Mouse (Mus musculus): ENCODE data around the gene St6gal1.

DNA sequence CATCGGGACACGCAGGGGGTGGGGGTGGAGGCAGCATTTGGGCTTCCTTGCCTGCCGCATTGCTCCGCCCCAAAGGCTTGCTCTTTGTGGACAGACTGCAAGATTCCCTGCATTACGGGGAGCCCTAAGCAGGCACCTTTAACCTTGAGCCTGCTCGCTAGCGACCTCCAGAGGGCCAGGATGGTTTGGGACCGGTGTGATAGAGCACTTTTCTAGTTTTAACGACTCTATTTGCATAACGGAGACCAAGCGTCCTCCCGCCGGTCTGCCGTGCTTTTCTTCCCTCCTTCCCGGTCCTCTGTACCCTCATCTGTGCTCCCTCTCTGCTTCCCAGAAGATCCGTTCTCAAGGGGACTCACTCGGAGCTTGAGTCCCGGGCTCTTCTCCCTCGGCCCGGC, at the start of gene St6gal1:
- peak; percentile 27; the same call in 1 of the 2 replicates for TF ChIP-seq POLR2A (IDR thresholded peaks at IDR 0.05; ENCODE audit: borderline replicate concordance, extremely low read depth, low read depth, low read length)
- peak; percentile 75 for TF ChIP-seq CTCF (IDR thresholded peaks at IDR 0.05; ENCODE audit: insufficient read depth, low read length)
